Mouse (Mus musculus) bone marrow macrophage, adult 2 months (primary cell): ENCODE measurements at regions not wholly inside any gene's neighbourhood (a gene's known extent, or its start where the extent isn't known, plus 50 kb on each side); places are given as distances from the start of the nearest gene placed in this dataset.

ENCODE experiments used
- CTCF ChIP-seq: IDR thresholded peaks from 2 replicates; pipeline ENCODE4 v1.5.1; 2012; ENCODE audit warnings: low read depth, mild to moderate bottlenecking, low read length, moderate library complexity
- POLR2A ChIP-seq: IDR thresholded peaks from 2 replicates; pipeline ENCODE4 v1.6.1; 2012; ENCODE audit warnings: mild to moderate bottlenecking, low read depth, low read length, borderline replicate concordance

- no peak for TF ChIP-seq CTCF
- TF ChIP-seq POLR2A, result no peak
Observed at GRCm38 (mm10) chr12:119075825-119076224, 109.6 kb upstream of the Abcb5 start.
